ENCODE assay signal across 22 mouse cellular contexts in the genomic region with DNA sequence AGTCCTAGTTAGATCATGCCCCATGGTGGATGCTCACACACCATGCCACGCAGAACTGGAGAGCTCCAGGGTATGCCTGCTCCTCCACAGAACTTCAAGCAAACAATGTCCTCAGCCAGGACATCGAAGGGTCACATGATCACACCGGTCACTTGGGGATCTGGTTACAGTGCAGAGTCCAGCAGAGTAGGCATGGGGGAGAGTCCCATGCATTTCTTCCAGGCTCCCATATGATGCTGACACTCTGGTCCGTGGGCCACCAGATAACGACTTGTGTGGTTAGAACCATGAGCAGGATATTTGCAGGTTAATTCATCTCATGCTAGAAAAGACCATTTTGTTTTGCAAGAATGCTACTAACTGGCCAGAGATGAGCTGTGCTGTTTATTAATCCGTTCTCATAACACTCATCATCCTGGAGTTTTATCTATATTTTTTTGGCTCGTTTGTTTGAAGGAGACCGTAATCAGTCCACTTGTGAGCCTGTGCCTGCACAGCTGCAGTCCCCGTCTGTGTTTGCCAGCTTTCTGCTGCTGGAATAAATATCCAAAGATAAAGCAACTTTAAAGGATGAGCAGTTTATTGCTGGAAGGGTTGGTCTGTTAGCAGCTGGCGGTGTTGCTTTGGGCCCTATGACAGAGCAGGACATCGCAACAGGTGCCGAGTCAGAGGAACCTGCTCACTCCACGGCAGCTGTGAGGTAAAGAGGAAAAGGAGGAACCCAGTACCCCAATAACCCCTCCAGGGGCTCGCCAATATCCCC. TPM values are rescaled to one million over a fixed set of nuclear protein-coding genes. Genes with fewer than 3 reads are reported as not detected.
A peak's percentile ranks its signal among the peaks of the same experiment; 100 is the strongest.
DNase-seq lines count a peak whose midpoint lies in the region; ATAC-seq lines count a peak whose summit lies in the region.
"Had no signal": no experiment of that assay in that cellular context is flagged by ENCODE, and none has a peak within 500 bp of the region (broad histone marks: within the 10 kb centered on the region; RNA-seq: fewer than 3 reads in every experiment).

No protein-coding gene starts in this region.

- no peak overlapping the region for H3K27ac ChIP-seq in kidney, embryonic 15.5 days
- H3K27ac ChIP-seq in limb, embryonic 10.5 days, result no peak overlapping the region
- H3K27ac ChIP-seq: embryonic facial prominence, embryonic 10.5 days; forebrain, embryonic 12.5 days; hindbrain, embryonic 10.5 days; hindbrain, postnatal 0 days; limb, embryonic 15.5 days; macrophage had no signal

- WGBS in kidney, embryonic 15.5 days, result 63% methylated on average over 14 of the region's 14 CpGs
- WGBS in limb, embryonic 10.5 days, result 80% methylated on average over 14 of the region's 14 CpGs

- H3K9ac ChIP-seq in kidney, embryonic 15.5 days, result no peak overlapping the region
- H3K9ac ChIP-seq: forebrain, embryonic 12.5 days; limb, embryonic 15.5 days had no signal

- peaks cover 4% of the 10 kb centered on the region; the same call in 1 of the 2 replicates for H3K4me1 ChIP-seq in kidney, embryonic 15.5 days
- peaks cover 4% of the 10 kb centered on the region; the same call in 1 of the 2 replicates for H3K4me1 ChIP-seq in limb, embryonic 10.5 days
- H3K4me1 ChIP-seq: forebrain, embryonic 12.5 days; hindbrain, embryonic 10.5 days; limb, embryonic 15.5 days had no signal

- H3K27me3 ChIP-seq in kidney, embryonic 15.5 days, result no peaks in the 10 kb centered on the region
- no peaks in the 10 kb centered on the region for H3K27me3 ChIP-seq in limb, embryonic 10.5 days (ENCODE audit: low read depth, poor library complexity, severe bottlenecking)
- H3K27me3 ChIP-seq: forebrain, embryonic 12.5 days; limb, embryonic 15.5 days had no signal

- H3K9me3 ChIP-seq in kidney, embryonic 15.5 days (replicated peaks), result no peaks in the 10 kb centered on the region
- H3K9me3 ChIP-seq in limb, embryonic 10.5 days (replicated peaks), result no peaks in the 10 kb centered on the region
- H3K9me3 ChIP-seq: embryonic facial prominence, embryonic 10.5 days; forebrain, embryonic 12.5 days; hindbrain, embryonic 10.5 days; limb, embryonic 15.5 days had no signal

- DNase-seq in gastrocnemius, postnatal 14 days, result peak; percentile 34
- DNase-seq in gastrocnemius, postnatal 10 days, result no peak
- no peak for DNase-seq in kidney, postnatal 4 days
- DNase-seq in ovary, adult 18-20 months (ENCODE audit: low spot score), result peak; percentile 36
- DNase-seq in ovary, postnatal 10 days (ENCODE audit: low spot score), result no peak
- no peak for DNase-seq in limb, embryonic 10.5 days (ENCODE audit: low spot score)
- DNase-seq: adrenal gland, postnatal 36 days; cerebellum, adult 2 months; cerebellum, postnatal 36 days; right cerebral cortex, postnatal 14 days; thymus, postnatal 4 days had no signal

- no peak overlapping the region for H3K4me3 ChIP-seq in kidney, embryonic 15.5 days (replicated peaks)
- no peak overlapping the region for H3K4me3 ChIP-seq in limb, embryonic 10.5 days
- H3K4me3 ChIP-seq: embryonic facial prominence, embryonic 10.5 days; forebrain, embryonic 12.5 days; hindbrain, embryonic 10.5 days; limb, embryonic 15.5 days had no signal

- H3K4me2 ChIP-seq in kidney, embryonic 15.5 days, result no peak overlapping the region
- H3K4me2 ChIP-seq: forebrain, embryonic 12.5 days; limb, embryonic 15.5 days; midbrain, embryonic 11.5 days had no signal

- no peaks in the 10 kb centered on the region for H3K36me3 ChIP-seq in kidney, embryonic 15.5 days
- no peaks in the 10 kb centered on the region for H3K36me3 ChIP-seq in limb, embryonic 10.5 days
- H3K36me3 ChIP-seq: embryonic facial prominence, embryonic 10.5 days; forebrain, embryonic 12.5 days; hindbrain, embryonic 10.5 days; limb, embryonic 15.5 days had no signal

- intact Hi-C loops in gastrocnemius, postnatal 14 days (cut with DNase I; ENCODE audit: low total_unique reads), result no loop called here

- 0 out of 2 replicates have a peak, but pooled peaks have one; percentile 12 for ATAC-seq in kidney, embryonic 15.5 days (replicated peaks; ENCODE audit: low FRiP score)
- ATAC-seq in neutrophil, adult 5-6 weeks (ENCODE audit: extremely low read depth, insufficient number of reproducible peaks, low FRiP score, poor library complexity, severe bottlenecking), result 0 out of 2 replicates have a peak, but pooled peaks have one; percentile 9
- ATAC-seq: hindbrain, postnatal 0 days; intestine, postnatal 0 days had no signal

RNA-seq across cellular contexts. Expression of gene Col6a6, which starts 24.2 kb away (rescaled TPM):
- 10 to 100 TPM; 13.2 to 17.7 TPM for total RNA-seq in gastrocnemius, postnatal 14 days (2021)
- 10 to 100 TPM; 32.5 to 45.0 TPM for total RNA-seq in gastrocnemius, postnatal 10 days (2021)
- 1.2 and 2.0 TPM in 2 replicates for polyA plus RNA-seq in kidney, embryonic 15.5 days (2015; fragmentation: Nextera tagmentation; extraction: Ambion mirVana)
- total RNA-seq in neutrophil, adult 5-6 weeks (2017), result not detected in 2 replicates
- 0.05 and 0.06 TPM in 2 replicates for polyA plus RNA-seq in limb, embryonic 10.5 days (2016; fragmentation: Nextera tagmentation; extraction: Ambion mirVana)
- polyA plus RNA-seq: C2C12, macrophage had no signal

Comparison
In these comparisons a context has a peak if more than half of its experiments do, and no peak if none do; other contexts are left out.
1. DNase-seq: peak in gastrocnemius, postnatal 14 days (single experiment) and ovary, adult 18-20 months (single experiment); none in gastrocnemius, postnatal 10 days (single experiment), kidney, postnatal 4 days (0 of 2), ovary, postnatal 10 days (single experiment) and limb, embryonic 10.5 days (single experiment).
2. RNA of gene Col6a6, which starts 24.2 kb away (total RNA-seq): 32.5 to 45.0 TPM in gastrocnemius, postnatal 10 days and 13.2 to 17.7 TPM in gastrocnemius, postnatal 14 days; not detected in neutrophil, adult 5-6 weeks; every median in the first group is over 10 times any median in the second.